Mouse (Mus musculus) G1E (cell line): ENCODE measurements around the gene Etfdh. TPM values are rescaled to one million over a fixed set of nuclear protein-coding genes. Genes with fewer than 3 reads are reported as not detected.

Experiments used
- ATAC-seq: 2 replicates; pipeline ENCODE4 v1.8.0; 2016; ENCODE audit warnings: mild to moderate bottlenecking; ENCODE audit not compliant: insufficient number of reproducible peaks, poor library complexity, low FRiP score, severe bottlenecking; ENCODE audit errors: extremely low read depth
- DNase-seq: peaks from one replicate; pipeline ENCODE4 v3.0.0; 2012; ENCODE audit warnings: low spot score
- H3K27me3 ChIP-seq: 2 replicates; pipeline ENCODE4 v1.6.1; 2012; ENCODE audit warnings: mild to moderate bottlenecking, low read length, inconsistent platforms; ENCODE audit not compliant: insufficient read depth
- H3K36me3 ChIP-seq: replicated peaks from 2 replicates; pipeline ENCODE3; 2012; ENCODE audit warnings: mild to moderate bottlenecking, inconsistent platforms
- H3K4me1 ChIP-seq: 2 replicates; pipeline ENCODE4 v1.6.1; 2012; ENCODE audit warnings: low read depth, low read length, inconsistent platforms, mixed read lengths; ENCODE audit not compliant: insufficient read depth
- H3K4me3 ChIP-seq: 2 replicates; pipeline ENCODE4 v1.5.1; 2012; ENCODE audit warnings: low read depth, mild to moderate bottlenecking, inconsistent platforms, low read length, moderate library complexity, mixed read lengths
- H3K9me3 ChIP-seq: replicated peaks from 2 replicates; pipeline ENCODE4 v1.6.1; 2012; ENCODE audit warnings: inconsistent platforms
- CTCF ChIP-seq: IDR thresholded peaks from 2 replicates; pipeline ENCODE4 v1.5.1; 2012; ENCODE audit warnings: low read depth, low read length, inconsistent platforms, mixed read lengths
- GATA1 ChIP-seq: IDR thresholded peaks from 2 replicates; pipeline ENCODE4 v1.6.1; 2012; ENCODE audit warnings: borderline replicate concordance, low read length, inconsistent platforms, mixed read lengths
- GATA2 ChIP-seq: IDR thresholded peaks from 2 replicates; pipeline ENCODE4 v1.6.1; 2012; ENCODE audit warnings: low read depth, low read length, inconsistent platforms, borderline replicate concordance
- POLR2AphosphoS5 ChIP-seq: IDR thresholded peaks from 2 replicates; pipeline ENCODE4 v1.6.1; 2012; ENCODE audit warnings: low read depth, low read length, inconsistent platforms; ENCODE audit not compliant: insufficient replicate concordance
- TAL1 ChIP-seq: conservative IDR thresholded peaks from 2 replicates; pipeline ENCODE4 v1.6.1; 2012; ENCODE audit warnings: low read depth, low read length, inconsistent platforms, mixed read lengths
- polyA plus RNA-seq: library from polyadenylated mRNA; stranded (reverse); fragments of >175 nt; gene quantifications from 2 replicates; pipeline ENCODE4 v1.2.3, GENCODE M21; 2012
- total RNA-seq, 2 experiments: library from RNA; stranded (forward) in 1 of 2; stranded (reverse) in 1 of 2; fragments of 200-1000 nt in 1 of 2; fragments of >200 nt in 1 of 2; fragmentation: Nextera tagmentation in 1 of 2; gene quantifications; 2 replicates each; pipeline ENCODE4 v1.2.3; 2014 to 2017

Etfdh gene
- total and polyA plus RNA-seq, 3 experiments, result 19.0 to 63.9 (median 54.1) TPM

- no peaks in the 10 kb centered on the region for H3K9me3 ChIP-seq
- TF ChIP-seq POLR2AphosphoS5 (no peak), TAL1 (no peak), CTCF (no peak), GATA1 (no peak), GATA2 (no peak)
- H3K4me3 ChIP-seq, result no peak overlapping the region
- H3K4me1 ChIP-seq, result peaks cover 51% of the 10 kb centered on the region
- ATAC-seq (no peak), DNase-seq (no peak)
- H3K27me3 ChIP-seq, result no peaks in the 10 kb centered on the region
- H3K36me3 ChIP-seq, result peaks cover 71% of the 10 kb centered on the region
Observed at GRCm38 (mm10) chr3:79595468-79595867, 33.8 kb downstream of the Etfdh start.

GRCm38 (mm10) chr3:79591793-79592471, 37.4 kb downstream of the Etfdh start:
- Histone ChIP-seq H3K4me3 (peak overlapping the region; percentile 91), H3K27me3 (no peaks in the 10 kb centered on the region), H3K4me1 (peaks cover 45% of the 10 kb centered on the region), H3K36me3 (peaks cover 40% of the 10 kb centered on the region), H3K9me3 (no peaks in the 10 kb centered on the region)
- TF ChIP-seq POLR2AphosphoS5, result no peak
- no peak for TF ChIP-seq GATA2
- no peak for TF ChIP-seq GATA1
- TF ChIP-seq CTCF, result no peak
- no peak for TF ChIP-seq TAL1
- ATAC-seq (no peak), DNase-seq (no peak)

- peak within 1 kb of the TSS; percentile 91 for H3K4me3 ChIP-seq
- DNase-seq (peak; percentile 66), ATAC-seq (peak; percentile 92)
- H3K27me3 ChIP-seq, result no peaks in the 10 kb centered on the region
- H3K9me3 ChIP-seq, result no peaks in the 10 kb centered on the region
- H3K4me1 ChIP-seq, result peaks cover 43% of the 10 kb centered on the region
- TF ChIP-seq TAL1 (no peak), GATA1 (no peak)
- peaks cover 32% of the 10 kb centered on the region for H3K36me3 ChIP-seq
Observed at GRCm38 (mm10) chr3:79590863-79591792, 38.2 kb downstream of the Etfdh start, which contains the start of gene Ppid. Ppid (plus strand) TSS chr3:79591342.

GRCm38 (mm10) chr3:79589671-79590070, 39.6 kb downstream of the Etfdh start:
- no peaks in the 10 kb centered on the region for H3K9me3 ChIP-seq
- TF ChIP-seq GATA2, result no peak
- TF ChIP-seq GATA1, result no peak
- TF ChIP-seq CTCF, result no peak
- TF ChIP-seq TAL1, result no peak
- no peak for TF ChIP-seq POLR2AphosphoS5
- H3K4me3 ChIP-seq, result no peak overlapping the region
- H3K4me1 ChIP-seq, result peaks cover 37% of the 10 kb centered on the region
- ATAC-seq (no peak), DNase-seq (no peak)
- peaks cover 18% of the 10 kb centered on the region for H3K36me3 ChIP-seq
- H3K27me3 ChIP-seq, result no peaks in the 10 kb centered on the region

GRCm38 (mm10) chr3:79586804-79587203, 42.5 kb downstream of the Etfdh start:
- TF ChIP-seq TAL1 (no peak), CTCF (peak; percentile 82)
- peaks cover 40% of the 10 kb centered on the region for H3K4me1 ChIP-seq
- no peaks in the 10 kb centered on the region for H3K9me3 ChIP-seq
- DNase-seq, result peak; percentile 58
- peaks cover 2% of the 10 kb centered on the region; the same call in 1 of the 2 replicates for H3K27me3 ChIP-seq
- H3K36me3 ChIP-seq, result no peaks in the 10 kb centered on the region
- no peak overlapping the region; the same call in 1 of the 2 replicates for H3K4me3 ChIP-seq
- ATAC-seq, result peak; percentile 67

- peaks cover 2% of the 10 kb centered on the region; the same call in 1 of the 2 replicates for H3K27me3 ChIP-seq
- TF ChIP-seq GATA1 (no peak), TAL1 (peak; percentile 95)
- H3K4me1 ChIP-seq, result peaks cover 62% of the 10 kb centered on the region
- H3K4me3 ChIP-seq, result no peak overlapping the region
- DNase-seq, result no peak
- ATAC-seq, result peak; percentile 96
- H3K9me3 ChIP-seq, result no peaks in the 10 kb centered on the region
- no peaks in the 10 kb centered on the region for H3K36me3 ChIP-seq
Observed at GRCm38 (mm10) chr3:79579891-79580575, 49.3 kb downstream of the Etfdh start.
